Mouse (Mus musculus): ENCODE results near the gene Zdhhc5. TPM values are rescaled to one million over a fixed set of nuclear protein-coding genes. Genes with fewer than 3 reads are reported as not detected.
A peak's percentile ranks its signal among the peaks of the same experiment; 100 is the strongest.

The Zdhhc5 gene
- polyA plus RNA-seq (2016; fragmentation: Nextera tagmentation; extraction: Ambion mirVana): 30.2 and 31.9 TPM in 2 replicates

GRCm38 (mm10) chr2:84714811-84715561 is at the start of gene Zdhhc5:
Gene Zdhhc5 (minus strand): TSS chr2:84715180.
- Histone ChIP-seq H3K27ac (replicated peaks) (peak within 1 kb of the TSS; percentile 96), H3K4me3 (peak within 1 kb of the TSS; percentile 96), H3K4me1 (peaks cover 24% of the 10 kb centered on the region), H3K9me3 (no peaks in the 10 kb centered on the region), H3K27me3 (replicated peaks; ENCODE audit: low read depth, poor library complexity, severe bottlenecking) (no peaks in the 10 kb centered on the region), H3K36me3 (replicated peaks) (peaks cover 14% of the 10 kb centered on the region)
- under 1% methylated on average over 107 of the region's 107 CpGs for WGBS
- peak; percentile 99 for DNase-seq (ENCODE audit: low spot score)

GRCm38 (mm10) chr2:84762818-84763217 is 47.8 kb upstream of the Zdhhc5 start:
- no peak overlapping the region for H3K4me3 ChIP-seq
- peaks cover 6% of the 10 kb centered on the region for H3K4me1 ChIP-seq
- no peaks in the 10 kb centered on the region for H3K36me3 ChIP-seq (replicated peaks)
- no peaks in the 10 kb centered on the region for H3K27me3 ChIP-seq (replicated peaks; ENCODE audit: low read depth, poor library complexity, severe bottlenecking)
- no peak overlapping the region for H3K27ac ChIP-seq (replicated peaks)
- WGBS: 67% methylated on average over 1 of the region's 1 CpGs
- DNase-seq (ENCODE audit: low spot score): no peak
- H3K9me3 ChIP-seq: no peaks in the 10 kb centered on the region

GRCm38 (mm10) chr2:84762295-84762694 is 47.3 kb upstream of the Zdhhc5 start:
- Histone ChIP-seq H3K27me3 (replicated peaks; ENCODE audit: low read depth, poor library complexity, severe bottlenecking) (no peaks in the 10 kb centered on the region), H3K4me3 (no peak overlapping the region), H3K27ac (replicated peaks) (no peak overlapping the region), H3K4me1 (peaks cover 8% of the 10 kb centered on the region), H3K36me3 (replicated peaks) (no peaks in the 10 kb centered on the region), H3K9me3 (no peaks in the 10 kb centered on the region)
- 38% methylated on average over 4 of the region's 4 CpGs for WGBS
- no peak for DNase-seq (ENCODE audit: low spot score)

- no peak overlapping the region for H3K4me3 ChIP-seq
- peaks cover 11% of the 10 kb centered on the region for H3K4me1 ChIP-seq
- no peak overlapping the region for H3K27ac ChIP-seq (replicated peaks)
- no peaks in the 10 kb centered on the region for H3K9me3 ChIP-seq
- no peak for DNase-seq (ENCODE audit: low spot score)
- H3K27me3 ChIP-seq (replicated peaks; ENCODE audit: low read depth, poor library complexity, severe bottlenecking): no peaks in the 10 kb centered on the region
- 91% methylated on average over 1 of the region's 1 CpGs for WGBS
- H3K36me3 ChIP-seq (replicated peaks): no peaks in the 10 kb centered on the region
These were observed 46.9 kb upstream of the Zdhhc5 start for GRCm38 (mm10) chr2:84761840-84762239.

GRCm38 (mm10) chr2:84761309-84761708 is 46.3 kb upstream of the Zdhhc5 start:
- Histone ChIP-seq H3K4me3 (no peak overlapping the region), H3K27ac (replicated peaks) (no peak overlapping the region), H3K9me3 (no peaks in the 10 kb centered on the region), H3K36me3 (replicated peaks) (no peaks in the 10 kb centered on the region), H3K4me1 (peaks cover 11% of the 10 kb centered on the region), H3K27me3 (replicated peaks; ENCODE audit: low read depth, poor library complexity, severe bottlenecking) (no peaks in the 10 kb centered on the region)
- no peak for DNase-seq (ENCODE audit: low spot score)
- WGBS: 93% methylated on average over 3 of the region's 3 CpGs

GRCm38 (mm10) chr2:84760777-84761176 is 45.8 kb upstream of the Zdhhc5 start:
- Histone ChIP-seq H3K27me3 (replicated peaks; ENCODE audit: low read depth, poor library complexity, severe bottlenecking) (no peaks in the 10 kb centered on the region), H3K4me1 (peaks cover 10% of the 10 kb centered on the region), H3K4me3 (no peak overlapping the region), H3K9me3 (no peaks in the 10 kb centered on the region), H3K27ac (replicated peaks) (no peak overlapping the region), H3K36me3 (replicated peaks) (no peaks in the 10 kb centered on the region)
- WGBS: 68% methylated on average over 8 of the region's 8 CpGs
- DNase-seq (ENCODE audit: low spot score): no peak

- 3% methylated on average over 2 of the region's 2 CpGs for WGBS
- DNase-seq (ENCODE audit: low spot score): peak; percentile 32
- H3K4me3 ChIP-seq: no peak overlapping the region
- H3K36me3 ChIP-seq (replicated peaks): no peaks in the 10 kb centered on the region
- 0 out of 2 replicates have a peak, but pooled peaks cover 5% of the 10 kb centered on the region for H3K4me1 ChIP-seq
- no peaks in the 10 kb centered on the region for H3K9me3 ChIP-seq
- no peak overlapping the region for H3K27ac ChIP-seq (replicated peaks)
- H3K27me3 ChIP-seq (replicated peaks; ENCODE audit: low read depth, poor library complexity, severe bottlenecking): no peaks in the 10 kb centered on the region
These were observed 43.7 kb upstream of the Zdhhc5 start for GRCm38 (mm10) chr2:84758542-84759127.

GRCm38 (mm10) chr2:84757026-84757682 is 42.2 kb upstream of the Zdhhc5 start:
- no peak for DNase-seq (ENCODE audit: low spot score)
- Histone ChIP-seq H3K27me3 (replicated peaks; ENCODE audit: low read depth, poor library complexity, severe bottlenecking) (no peaks in the 10 kb centered on the region), H3K9me3 (no peaks in the 10 kb centered on the region), H3K36me3 (replicated peaks) (no peaks in the 10 kb centered on the region), H3K27ac (replicated peaks) (no peak overlapping the region), H3K4me1 (0 out of 2 replicates have a peak, but pooled peaks cover 5% of the 10 kb centered on the region), H3K4me3 (no peak overlapping the region)
- 53% methylated on average over 7 of the region's 7 CpGs for WGBS

- Histone ChIP-seq H3K36me3 (replicated peaks) (no peaks in the 10 kb centered on the region), H3K27ac (replicated peaks) (no peak overlapping the region), H3K4me3 (no peak overlapping the region), H3K4me1 (0 out of 2 replicates have a peak, but pooled peaks cover 5% of the 10 kb centered on the region), H3K27me3 (replicated peaks; ENCODE audit: low read depth, poor library complexity, severe bottlenecking) (no peaks in the 10 kb centered on the region), H3K9me3 (no peaks in the 10 kb centered on the region)
- no peak for DNase-seq (ENCODE audit: low spot score)
- WGBS: 76% methylated on average over 5 of the region's 5 CpGs
These were observed 41.3 kb upstream of the Zdhhc5 start for GRCm38 (mm10) chr2:84756245-84756644.

- 86% methylated on average over 6 of the region's 6 CpGs for WGBS
- Histone ChIP-seq H3K4me3 (no peak overlapping the region), H3K36me3 (replicated peaks) (no peaks in the 10 kb centered on the region), H3K27ac (replicated peaks) (no peak overlapping the region), H3K4me1 (no peaks in the 10 kb centered on the region), H3K27me3 (replicated peaks; ENCODE audit: low read depth, poor library complexity, severe bottlenecking) (no peaks in the 10 kb centered on the region), H3K9me3 (no peaks in the 10 kb centered on the region)
- no peak for DNase-seq (ENCODE audit: low spot score)
These were observed 35.1 kb upstream of the Zdhhc5 start for GRCm38 (mm10) chr2:84750115-84750514.

- peaks cover 26% of the 10 kb centered on the region for H3K36me3 ChIP-seq (replicated peaks)
- H3K4me1 ChIP-seq: peaks cover 45% of the 10 kb centered on the region
- under 1% methylated on average over 10 of the region's 10 CpGs for WGBS
- H3K4me3 ChIP-seq: peak overlapping the region; percentile 75
- peak; percentile 83 for DNase-seq (ENCODE audit: low spot score)
- peak overlapping the region; percentile 100 for H3K27ac ChIP-seq (replicated peaks)
- H3K9me3 ChIP-seq: no peaks in the 10 kb centered on the region
- no peaks in the 10 kb centered on the region for H3K27me3 ChIP-seq (replicated peaks; ENCODE audit: low read depth, poor library complexity, severe bottlenecking)
These were observed 29.1 kb upstream of the Zdhhc5 start for GRCm38 (mm10) chr2:84744126-84744525.

GRCm38 (mm10) chr2:84743561-84743960 is 28.6 kb upstream of the Zdhhc5 start, which contains the start of gene Gm19426:
Gene Gm19426 (minus strand): TSS chr2:84743655.
- H3K36me3 ChIP-seq (replicated peaks): peaks cover 26% of the 10 kb centered on the region
- H3K4me3 ChIP-seq: peak within 1 kb of the TSS; percentile 75
- no peaks in the 10 kb centered on the region for H3K27me3 ChIP-seq (replicated peaks; ENCODE audit: low read depth, poor library complexity, severe bottlenecking)
- H3K9me3 ChIP-seq: no peaks in the 10 kb centered on the region
- peaks cover 51% of the 10 kb centered on the region for H3K4me1 ChIP-seq
- WGBS: 1% methylated on average over 25 of the region's 25 CpGs
- peak within 1 kb of the TSS; percentile 100 for H3K27ac ChIP-seq (replicated peaks)
- DNase-seq (ENCODE audit: low spot score): peak; percentile 96
